Mouse (Mus musculus): ENCODE results near the gene Zfp467. TPM values are rescaled to one million over a fixed set of nuclear protein-coding genes. Genes with fewer than 3 reads are reported as not detected.
A peak's percentile ranks its signal among the peaks of the same experiment; 100 is the strongest.

The Zfp467 gene
- polyA plus RNA-seq, 1 experiment from 2014 or later = 19.6 TPM

GRCm38 (mm10) chr6:48409726-48410343, 35.8 kb downstream of the Zfp467 start:
- Histone ChIP-seq H3K27ac (ENCODE audit: low read depth, low read length) (no peak overlapping the region), H3K9ac (ENCODE audit: low read length) (no peak overlapping the region), H3K4me2 (ENCODE audit: low read depth, low read length, severe bottlenecking) (no peak overlapping the region), H3K9me3 (ENCODE audit: control insufficient read depth, low read length) (no peaks in the 10 kb centered on the region), H3K27me3 (ENCODE audit: control insufficient read depth, insufficient read depth, low read length) (no peaks in the 10 kb centered on the region), H3K4me3 (ENCODE audit: low read depth, low read length) (no peak overlapping the region), H3K4me1 (replicated peaks; ENCODE audit: control insufficient read depth, insufficient read depth, low read length) (no peaks in the 10 kb centered on the region), H3K36me3 (ENCODE audit: control insufficient read depth, insufficient read depth, low read length) (peaks cover 13% of the 10 kb centered on the region; the same call in 1 of the 2 replicates)
- DNase-seq (ENCODE audit: low spot score) (no peak), ATAC-seq (replicated peaks; ENCODE audit: low FRiP score) (no peak)
- WGBS = 88% methylated on average over 4 of the region's 4 CpGs

DNA sequence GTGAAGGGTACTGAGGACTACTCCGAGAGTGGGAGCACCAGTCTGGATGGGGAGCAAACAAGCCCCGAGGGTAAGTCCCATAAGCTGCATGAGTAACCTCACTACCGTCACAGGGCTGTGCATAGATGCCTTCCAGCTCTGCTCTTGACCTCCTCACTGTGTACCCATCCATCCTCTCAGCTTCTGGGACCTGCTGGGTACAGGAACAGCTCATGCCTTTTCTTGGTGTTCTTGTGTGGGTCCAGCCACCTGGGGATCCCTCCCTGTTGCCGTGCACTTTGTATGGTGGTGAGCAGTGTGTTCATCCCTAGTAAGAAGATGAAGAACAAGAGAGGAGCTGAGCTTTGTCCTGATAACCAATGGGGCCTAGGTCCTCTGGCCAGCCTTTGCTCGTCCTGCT, 41.6 kb downstream of the Zfp467 start:
- Histone ChIP-seq H3K4me1 (replicated peaks; ENCODE audit: control insufficient read depth, insufficient read depth, low read length) (no peaks in the 10 kb centered on the region), H3K27ac (ENCODE audit: low read depth, low read length) (no peak overlapping the region), H3K9ac (ENCODE audit: low read length) (no peak overlapping the region), H3K36me3 (ENCODE audit: control insufficient read depth, insufficient read depth, low read length) (no peaks in the 10 kb centered on the region; the same call in 1 of the 2 replicates), H3K4me2 (ENCODE audit: low read depth, low read length, severe bottlenecking) (no peak overlapping the region), H3K27me3 (ENCODE audit: control insufficient read depth, insufficient read depth, low read length) (no peaks in the 10 kb centered on the region), H3K4me3 (ENCODE audit: low read depth, low read length) (no peak overlapping the region), H3K9me3 (ENCODE audit: control insufficient read depth, low read length) (no peaks in the 10 kb centered on the region)
- ATAC-seq (replicated peaks; ENCODE audit: low FRiP score) (no peak), DNase-seq (ENCODE audit: low spot score) (no peak)
- 96% methylated on average over 5 of the region's 5 CpGs for WGBS

- Histone ChIP-seq H3K36me3 (ENCODE audit: control insufficient read depth, insufficient read depth, low read length) (no peaks in the 10 kb centered on the region; the same call in 1 of the 2 replicates), H3K4me1 (replicated peaks; ENCODE audit: control insufficient read depth, insufficient read depth, low read length) (peaks cover 7% of the 10 kb centered on the region), H3K4me3 (ENCODE audit: low read depth, low read length) (no peak overlapping the region), H3K9me3 (ENCODE audit: control insufficient read depth, low read length) (no peaks in the 10 kb centered on the region), H3K9ac (ENCODE audit: low read length) (no peak overlapping the region), H3K4me2 (ENCODE audit: low read depth, low read length, severe bottlenecking) (no peak overlapping the region), H3K27me3 (ENCODE audit: control insufficient read depth, insufficient read depth, low read length) (no peaks in the 10 kb centered on the region), H3K27ac (ENCODE audit: low read depth, low read length) (no peak overlapping the region)
- 93% methylated on average over 5 of the region's 5 CpGs for whole genome bisulfite sequencing
- ATAC-seq (replicated peaks; ENCODE audit: low FRiP score) = no peak
- no peak for DNase-seq (ENCODE audit: low spot score)
Measured at GRCm38 (mm10) chr6:48399906-48400305, 45.7 kb downstream of the Zfp467 start.

- Histone ChIP-seq H3K4me2 (ENCODE audit: low read depth, low read length, severe bottlenecking) (no peak overlapping the region), H3K4me3 (ENCODE audit: low read depth, low read length) (no peak overlapping the region), H3K9me3 (ENCODE audit: control insufficient read depth, low read length) (no peaks in the 10 kb centered on the region), H3K4me1 (replicated peaks; ENCODE audit: control insufficient read depth, insufficient read depth, low read length) (peaks cover 7% of the 10 kb centered on the region), H3K27ac (ENCODE audit: low read depth, low read length) (no peak overlapping the region), H3K36me3 (ENCODE audit: control insufficient read depth, insufficient read depth, low read length) (no peaks in the 10 kb centered on the region), H3K27me3 (ENCODE audit: control insufficient read depth, insufficient read depth, low read length) (no peaks in the 10 kb centered on the region), H3K9ac (ENCODE audit: low read length) (no peak overlapping the region)
- DNase-seq (ENCODE audit: low spot score) (no peak), ATAC-seq (replicated peaks; ENCODE audit: low FRiP score) (no peak)
- 73% methylated on average over 4 of the region's 4 CpGs for WGBS
Measured at GRCm38 (mm10) chr6:48397336-48397735, 48.3 kb downstream of the Zfp467 start.

DNA sequence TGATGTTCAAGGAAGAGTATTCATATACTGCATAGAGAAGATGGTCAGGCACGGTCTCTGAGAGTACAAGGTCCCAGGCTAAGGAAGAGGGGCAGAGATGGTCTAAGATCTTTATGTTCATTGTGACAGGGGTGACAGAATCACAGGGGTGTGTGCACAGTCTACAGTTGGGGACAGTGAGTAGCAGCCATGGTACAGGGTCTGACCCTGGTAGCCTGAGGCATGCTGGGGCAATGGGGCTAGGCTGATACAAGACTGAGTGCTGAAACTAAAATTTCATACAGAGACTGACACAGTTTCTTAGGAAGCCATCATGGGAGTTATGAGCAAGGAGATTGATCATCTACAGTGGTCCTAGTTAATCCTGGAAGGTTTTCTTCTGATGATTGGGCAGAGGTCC, 48.9 kb downstream of the Zfp467 start:
- 100% methylated on average over 1 of the region's 1 CpGs for WGBS
- Histone ChIP-seq H3K36me3 (ENCODE audit: control insufficient read depth, insufficient read depth, low read length) (no peaks in the 10 kb centered on the region), H3K9ac (ENCODE audit: low read length) (peak overlapping the region; percentile 88)

DNA sequence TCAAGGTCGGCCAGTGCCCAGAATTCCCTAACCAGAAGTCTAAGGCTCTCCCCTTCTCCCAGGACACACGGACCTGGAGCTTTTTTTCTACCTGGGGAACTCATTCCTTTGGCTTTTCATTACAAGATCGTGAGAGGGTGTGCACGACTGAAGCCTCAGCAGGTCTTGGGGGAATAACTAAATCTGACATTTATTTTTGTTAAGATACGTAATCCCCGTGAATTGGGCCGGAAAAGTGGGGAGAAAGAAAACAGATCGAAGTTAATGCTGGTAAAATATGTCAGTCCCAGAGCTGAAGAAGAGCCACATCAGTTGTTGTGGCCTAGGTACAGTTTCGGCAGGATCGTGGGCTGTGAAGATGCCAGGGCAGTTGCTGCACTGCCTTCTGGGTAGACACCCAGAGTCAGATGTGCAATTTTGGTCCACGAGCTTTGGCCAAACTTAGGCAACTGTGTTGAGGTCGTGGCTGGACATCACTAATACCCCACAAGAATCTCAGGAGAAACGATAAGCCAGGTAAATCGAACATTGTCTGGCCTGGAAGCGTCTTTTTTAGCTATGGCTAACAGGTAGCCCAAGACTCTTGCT, 49.5 kb downstream of the Zfp467 start:
- DNase-seq (ENCODE audit: low spot score) (no peak), ATAC-seq (replicated peaks; ENCODE audit: low FRiP score) (no peak)
- Histone ChIP-seq H3K27me3 (ENCODE audit: control insufficient read depth, insufficient read depth, low read length) (no peaks in the 10 kb centered on the region), H3K4me3 (ENCODE audit: low read depth, low read length) (peak overlapping the region; percentile 78), H3K9ac (ENCODE audit: low read length) (peak overlapping the region; percentile 88), H3K4me1 (replicated peaks; ENCODE audit: control insufficient read depth, insufficient read depth, low read length) (peaks cover 7% of the 10 kb centered on the region), H3K27ac (ENCODE audit: low read depth, low read length) (0 out of 2 replicates have a peak overlapping the region, but pooled peaks have one; percentile 37), H3K9me3 (ENCODE audit: control insufficient read depth, low read length) (no peaks in the 10 kb centered on the region), H3K4me2 (ENCODE audit: low read depth, low read length, severe bottlenecking) (peak overlapping the region; percentile 74), H3K36me3 (ENCODE audit: control insufficient read depth, insufficient read depth, low read length) (no peaks in the 10 kb centered on the region)
- WGBS = 37% methylated on average over 15 of the region's 15 CpGs

More for the DNA sequence above, 48.9 kb downstream of the Zfp467 start:
- ATAC-seq (replicated peaks; ENCODE audit: low FRiP score) = no peak
- H3K27ac ChIP-seq (ENCODE audit: low read depth, low read length) = no peak overlapping the region
- H3K4me2 ChIP-seq (ENCODE audit: low read depth, low read length, severe bottlenecking) = peak overlapping the region; percentile 74
- H3K9me3 ChIP-seq (ENCODE audit: control insufficient read depth, low read length) = no peaks in the 10 kb centered on the region
- no peaks in the 10 kb centered on the region for H3K27me3 ChIP-seq (ENCODE audit: control insufficient read depth, insufficient read depth, low read length)
- H3K4me3 ChIP-seq (ENCODE audit: low read depth, low read length) = no peak overlapping the region; the same call in 1 of the 2 replicates
- peaks cover 7% of the 10 kb centered on the region for H3K4me1 ChIP-seq (replicated peaks; ENCODE audit: control insufficient read depth, insufficient read depth, low read length)
- DNase-seq (ENCODE audit: low spot score) = no peak

DNA sequence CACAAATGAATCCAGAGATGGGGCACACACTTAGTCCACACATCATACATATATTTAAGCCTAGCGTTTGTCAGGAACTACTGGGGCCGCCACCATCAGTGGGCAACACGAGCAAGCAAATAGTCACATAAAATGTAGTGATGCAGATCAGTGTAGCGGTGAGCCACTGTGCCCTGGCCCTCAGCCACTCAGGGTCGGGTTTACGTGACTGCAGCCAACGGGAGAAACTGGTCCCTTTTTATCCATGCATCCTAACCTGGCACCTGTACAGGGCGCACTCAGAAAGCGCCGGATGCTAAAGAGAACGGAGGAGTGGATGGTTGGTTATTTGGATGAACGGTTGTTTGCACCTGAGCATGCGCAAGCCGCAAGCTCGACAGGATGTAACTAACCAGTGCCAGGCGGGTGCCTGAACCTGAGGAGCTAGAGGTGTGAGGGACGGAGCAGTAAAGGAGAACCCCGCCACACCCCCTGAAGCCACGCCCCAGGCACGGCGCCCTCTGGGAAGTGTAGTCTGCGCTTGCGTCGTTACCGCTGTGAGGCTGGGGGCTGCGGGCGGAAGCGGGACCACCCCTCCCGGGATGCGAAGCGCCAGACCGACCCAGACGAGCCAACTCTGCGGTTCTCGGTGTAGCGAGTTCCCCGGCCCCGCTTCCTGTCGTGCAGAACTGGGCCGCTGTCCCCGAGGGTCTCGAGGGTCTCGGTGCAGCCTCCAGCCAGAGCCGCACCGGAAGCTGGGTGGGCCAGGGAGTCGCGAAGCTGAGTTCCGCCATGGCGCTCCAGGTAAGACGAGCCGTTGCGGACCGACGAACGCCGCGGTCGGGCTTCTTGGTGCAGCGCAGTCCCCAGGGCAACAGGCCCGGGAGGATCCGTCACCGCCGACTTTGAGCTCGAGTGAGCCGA, 50.3 kb downstream of the Zfp467 start, which contains the start of gene Krba1:
TSS of gene Krba1 (plus strand) at position 482 of the 903 bp plus-strand sequence.
- Histone ChIP-seq H3K27ac (ENCODE audit: low read depth, low read length) (peak within 1 kb of the TSS; percentile 37; the same call in 1 of the 2 replicates), H3K9ac (ENCODE audit: low read length) (peak within 1 kb of the TSS; percentile 88)

GRCm38 (mm10) chr6:48393811-48394210, 51.8 kb downstream of the Zfp467 start:
- Histone ChIP-seq H3K27ac (ENCODE audit: low read depth, low read length) (no peak overlapping the region), H3K4me3 (ENCODE audit: low read depth, low read length) (no peak overlapping the region), H3K9me3 (ENCODE audit: control insufficient read depth, low read length) (no peaks in the 10 kb centered on the region), H3K4me2 (ENCODE audit: low read depth, low read length, severe bottlenecking) (no peak overlapping the region), H3K36me3 (ENCODE audit: control insufficient read depth, insufficient read depth, low read length) (no peaks in the 10 kb centered on the region), H3K9ac (ENCODE audit: low read length) (no peak overlapping the region), H3K27me3 (ENCODE audit: control insufficient read depth, insufficient read depth, low read length) (no peaks in the 10 kb centered on the region), H3K4me1 (replicated peaks; ENCODE audit: control insufficient read depth, insufficient read depth, low read length) (peaks cover 7% of the 10 kb centered on the region)
- DNase-seq (ENCODE audit: low spot score) (no peak), ATAC-seq (replicated peaks; ENCODE audit: low FRiP score) (no peak)

More for the DNA sequence above, 50.3 kb downstream of the Zfp467 start, which contains the start of gene Krba1:
- Histone ChIP-seq H3K4me3 (ENCODE audit: low read depth, low read length) (peak within 1 kb of the TSS; percentile 78), H3K4me2 (ENCODE audit: low read depth, low read length, severe bottlenecking) (peak within 1 kb of the TSS; percentile 74), H3K27me3 (ENCODE audit: control insufficient read depth, insufficient read depth, low read length) (no peaks in the 10 kb centered on the region), H3K36me3 (ENCODE audit: control insufficient read depth, insufficient read depth, low read length) (no peaks in the 10 kb centered on the region), H3K9me3 (ENCODE audit: control insufficient read depth, low read length) (no peaks in the 10 kb centered on the region), H3K4me1 (replicated peaks; ENCODE audit: control insufficient read depth, insufficient read depth, low read length) (peaks cover 7% of the 10 kb centered on the region)
- DNase-seq (ENCODE audit: low spot score) (peak; percentile 92), ATAC-seq (replicated peaks; ENCODE audit: low FRiP score) (peak; percentile 97)
- WGBS = 2% methylated on average over 65 of the region's 65 CpGs
